Mouse (Mus musculus) intestine, postnatal 0 days (tissue): Measurements from ENCODE around the gene Agtr1a. TPM values are rescaled to one million over a fixed set of nuclear protein-coding genes. Genes with fewer than 3 reads are reported as not detected.

Experiments used
- ATAC-seq: fragments of 200-750 bp; cut with Nextera tagmentation; 2 replicates; pipeline ENCODE4 v1.8.0; 2017; ENCODE audit warnings: mild to moderate bottlenecking, moderate TSS enrichment, moderate library complexity
- H3K27ac ChIP-seq: fragments of 300-500 bp; sonication (generic); 2 replicates; pipeline ENCODE4 v1.5.1; 2014; ENCODE audit warnings: mild to moderate bottlenecking, low read depth, low read length, moderate library complexity
- H3K27me3 ChIP-seq: fragments of 300-500 bp; sonication (generic); replicated peaks from 2 replicates; pipeline ENCODE4 v1.6.1; 2014; ENCODE audit warnings: low read length, mixed read lengths; ENCODE audit not compliant: control insufficient read depth, insufficient read depth
- H3K36me3 ChIP-seq: fragments of 300-500 bp; sonication (generic); 2 replicates; pipeline ENCODE4 v1.6.1; 2014; ENCODE audit warnings: mild to moderate bottlenecking, moderate library complexity; ENCODE audit not compliant: control insufficient read depth, insufficient read depth
- H3K4me1 ChIP-seq: fragments of 300-500 bp; sonication (generic); replicated peaks from 2 replicates; pipeline ENCODE4 v1.6.1; 2014; ENCODE audit warnings: antibody characterized with exemption, low read length, mixed read lengths; ENCODE audit not compliant: control insufficient read depth, insufficient read depth
- H3K4me2 ChIP-seq: fragments of 300-500 bp; sonication (generic); replicated peaks from 2 replicates; pipeline ENCODE4 v1.6.1; 2014; ENCODE audit warnings: low read depth, mild to moderate bottlenecking, moderate library complexity
- H3K4me3 ChIP-seq: fragments of 300-500 bp; sonication (generic); 2 replicates; pipeline ENCODE4 v1.5.1; 2014; ENCODE audit warnings: low read depth, low read length
- H3K9ac ChIP-seq: fragments of 300-500 bp; sonication (generic); 2 replicates; pipeline ENCODE4 v1.6.1; 2014; ENCODE audit warnings: mild to moderate bottlenecking, low read depth, low read length
- H3K9me3 ChIP-seq: fragments of 300-500 bp; sonication (generic); 2 replicates; pipeline ENCODE4 v1.6.1; 2016; ENCODE audit warnings: mixed run types; ENCODE audit not compliant: control insufficient read depth
- CTCF ChIP-seq: sonication (generic); IDR thresholded peaks from 2 replicates; pipeline ENCODE4 v1.5.1; 2016; ENCODE audit warnings: low read depth, mild to moderate bottlenecking, control low read depth, antibody characterized with exemption, moderate library complexity
- WGBS: fragments of 180-500 bp; shearing (Covaris S2); extraction: QIAGEN DNeasy Blood & Tissue Kit; methylation state at CpG from one replicate; pipeline ENCODE4 v1.1.7; 2014; 5-methylcytosine and 5-hydroxymethylcytosine counted together
- polyA plus RNA-seq: library from polyadenylated mRNA; unstranded; fragments of >200 nt; fragmentation: Nextera tagmentation; extraction: Ambion mirVana; gene quantifications from 2 replicates; pipeline ENCODE4 v1.2.1, GENCODE M21; 2015

Gene Agtr1a
- polyA plus RNA-seq, 1 experiment from 2014 or later, result 2.9 TPM

DNA sequence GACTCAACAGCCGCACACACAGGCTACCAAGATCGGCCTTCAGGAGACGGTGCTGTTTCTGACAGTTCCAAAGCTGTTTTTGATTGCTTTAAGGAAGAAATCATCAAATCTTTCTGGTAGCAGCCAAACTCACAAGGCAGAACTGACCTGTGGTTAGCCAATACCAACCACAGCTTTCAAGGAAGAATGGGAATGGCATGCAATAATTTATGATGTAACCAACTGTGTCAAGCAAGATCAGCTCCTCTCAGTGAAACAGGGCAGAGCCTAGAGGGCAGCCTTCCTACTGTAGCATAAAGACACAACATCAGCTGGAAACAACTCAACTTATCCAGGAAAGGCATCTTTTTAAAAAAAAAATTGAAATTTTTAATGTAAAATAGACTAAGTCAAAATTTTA is 62.6 kb downstream of the Agtr1a start:
- ATAC-seq, result no peak
- no peak overlapping the region for H3K4me2 ChIP-seq
- H3K27ac ChIP-seq, result no peak overlapping the region
- TF ChIP-seq CTCF, result no peak
- 94% methylated on average over 3 of the region's 3 CpGs for WGBS
- H3K4me1 ChIP-seq, result no peaks in the 10 kb centered on the region
- H3K9ac ChIP-seq, result no peak overlapping the region
- no peaks in the 10 kb centered on the region for H3K9me3 ChIP-seq
- no peak overlapping the region for H3K4me3 ChIP-seq
- H3K36me3 ChIP-seq, result no peaks in the 10 kb centered on the region
- H3K27me3 ChIP-seq, result no peaks in the 10 kb centered on the region

- no peak for ATAC-seq
- no peak overlapping the region for H3K4me3 ChIP-seq
- WGBS, result 81% methylated on average over 8 of the region's 8 CpGs
- no peaks in the 10 kb centered on the region for H3K27me3 ChIP-seq
- no peak for TF ChIP-seq CTCF
- H3K4me1 ChIP-seq, result no peaks in the 10 kb centered on the region
- H3K9ac ChIP-seq, result no peak overlapping the region
- H3K27ac ChIP-seq, result no peak overlapping the region
- H3K4me2 ChIP-seq, result no peak overlapping the region
- no peaks in the 10 kb centered on the region for H3K36me3 ChIP-seq
- no peaks in the 10 kb centered on the region for H3K9me3 ChIP-seq
These were observed 64.4 kb downstream of the Agtr1a start for GRCm38 (mm10) chr13:30400621-30401020.

GRCm38 (mm10) chr13:30403874-30404273 is 67.6 kb downstream of the Agtr1a start:
- Histone ChIP-seq H3K27me3 (no peaks in the 10 kb centered on the region), H3K9ac (no peak overlapping the region), H3K4me2 (no peak overlapping the region), H3K4me3 (no peak overlapping the region), H3K4me1 (no peaks in the 10 kb centered on the region), H3K36me3 (no peaks in the 10 kb centered on the region), H3K27ac (no peak overlapping the region), H3K9me3 (0 out of 2 replicates have a peak, but pooled peaks cover 3% of the 10 kb centered on the region)
- TF ChIP-seq CTCF, result no peak
- ATAC-seq, result no peak
- 64% methylated on average over 3 of the region's 3 CpGs for WGBS

DNA sequence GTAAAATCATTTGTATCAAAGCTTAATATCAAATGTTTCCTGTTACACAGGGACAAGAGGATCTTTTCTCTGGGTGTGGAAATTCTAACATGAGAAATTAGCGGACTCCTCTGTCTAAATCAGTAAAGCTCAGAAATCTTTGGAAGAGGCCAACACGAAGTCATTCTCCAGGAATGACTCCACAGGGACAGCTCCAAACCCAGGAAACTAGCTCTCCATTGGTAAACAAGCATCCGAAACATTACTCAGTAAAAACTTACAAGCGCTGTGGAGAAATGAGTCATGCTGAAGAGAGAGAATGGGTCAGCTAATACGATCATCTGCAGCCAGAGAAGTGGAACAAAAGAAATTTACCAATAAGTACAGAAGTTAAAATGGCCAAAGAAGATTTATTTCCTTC is 82.4 kb downstream of the Agtr1a start:
- H3K27ac ChIP-seq, result no peak overlapping the region
- no peak overlapping the region for H3K4me2 ChIP-seq
- no peak overlapping the region for H3K9ac ChIP-seq
- ATAC-seq, result no peak
- no peak overlapping the region for H3K4me3 ChIP-seq
- no peak for TF ChIP-seq CTCF
- H3K9me3 ChIP-seq, result no peaks in the 10 kb centered on the region
- H3K4me1 ChIP-seq, result no peaks in the 10 kb centered on the region
- H3K27me3 ChIP-seq, result no peaks in the 10 kb centered on the region
- 79% methylated on average over 5 of the region's 5 CpGs for WGBS
- H3K36me3 ChIP-seq, result no peaks in the 10 kb centered on the region

DNA sequence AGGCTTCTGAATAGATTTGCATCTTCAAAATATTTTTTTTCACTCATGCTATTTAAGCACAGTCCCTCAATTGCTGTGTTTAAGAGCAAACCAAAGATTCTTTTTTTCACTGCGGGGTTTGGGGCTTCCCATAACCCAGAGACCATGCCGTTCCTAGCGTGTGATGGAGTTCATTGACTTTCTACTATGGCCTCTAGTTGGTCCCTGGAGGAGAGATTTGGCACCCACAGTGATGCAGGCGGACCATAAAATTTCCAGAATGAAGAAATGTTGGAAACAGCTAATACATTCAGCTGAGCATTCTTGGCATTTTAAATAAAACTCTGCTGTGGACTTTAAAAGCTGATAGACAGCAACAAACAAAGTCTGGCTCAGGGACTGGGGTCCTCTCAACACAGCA is 90.8 kb downstream of the Agtr1a start:
- Histone ChIP-seq H3K4me3 (no peak overlapping the region), H3K9ac (no peak overlapping the region), H3K4me2 (no peak overlapping the region), H3K27me3 (no peaks in the 10 kb centered on the region), H3K27ac (no peak overlapping the region), H3K9me3 (no peaks in the 10 kb centered on the region), H3K36me3 (no peaks in the 10 kb centered on the region), H3K4me1 (no peaks in the 10 kb centered on the region)
- WGBS, result 84% methylated on average over 4 of the region's 4 CpGs
- ATAC-seq, result no peak
- no peak for TF ChIP-seq CTCF

- Histone ChIP-seq H3K4me2 (no peak overlapping the region), H3K9ac (no peak overlapping the region), H3K36me3 (no peaks in the 10 kb centered on the region), H3K4me1 (no peaks in the 10 kb centered on the region), H3K27me3 (no peaks in the 10 kb centered on the region), H3K27ac (no peak overlapping the region), H3K4me3 (no peak overlapping the region), H3K9me3 (no peaks in the 10 kb centered on the region)
- no peak for ATAC-seq
- 90% methylated on average over 1 of the region's 1 CpGs for WGBS
- TF ChIP-seq CTCF, result no peak
These were observed 91.2 kb downstream of the Agtr1a start for GRCm38 (mm10) chr13:30427436-30427835.

Other genes starting within 250 kb of the Agtr1a start
- 10.8 and 13.6 TPM in 2 replicates for gene Mboat1, start 200.0 kb upstream of the Agtr1a start, polyA plus RNA-seq
- 519 and 553 TPM in 2 replicates for gene Uqcrfs1, start 208.9 kb downstream of the Agtr1a start, polyA plus RNA-seq